Mouse (Mus musculus) lung, adult 18-20 months (tissue): ENCODE measurements around the gene Ftsj1.
A peak's percentile ranks its signal among the peaks of the same experiment; 100 is the strongest.

Experiments
- DNase-seq, 2 experiments: peaks; one replicate each; pipeline ENCODE4 v3.0.0; 2022; ENCODE audit warnings: mixed read lengths in 2 of 2

Gene Ftsj1

GRCm38 (mm10) chrX:8218114-8218513, 34.1 kb downstream of the Ftsj1 start:
- DNase-seq = no peak

- DNase-seq = no peak
Measured at GRCm38 (mm10) chrX:8217383-8217782, 34.8 kb downstream of the Ftsj1 start.

GRCm38 (mm10) chrX:8211490-8212207, 40.6 kb downstream of the Ftsj1 start:
- no peak for DNase-seq

GRCm38 (mm10) chrX:8209720-8210119, 42.5 kb downstream of the Ftsj1 start:
- DNase-seq = no peak

- no peak for DNase-seq
Measured at GRCm38 (mm10) chrX:8207224-8207623, 45.0 kb downstream of the Ftsj1 start.

GRCm38 (mm10) chrX:8206694-8207197, 45.5 kb downstream of the Ftsj1 start:
- DNase-seq = no peak

- DNase-seq = peak; percentile 88 to 92
Measured at GRCm38 (mm10) chrX:8206015-8206693, 46.1 kb downstream of the Ftsj1 start, which contains the start of gene Porcn. Porcn (minus strand) TSS chrX:8206525.

GRCm38 (mm10) chrX:8205551-8205950, 46.7 kb downstream of the Ftsj1 start:
- no peak for DNase-seq

- DNase-seq = no peak
Measured at GRCm38 (mm10) chrX:8205088-8205487, 47.1 kb downstream of the Ftsj1 start.

GRCm38 (mm10) chrX:8204076-8204475, 48.1 kb downstream of the Ftsj1 start:
- DNase-seq = no peak

- DNase-seq = no peak
Measured at GRCm38 (mm10) chrX:8203105-8203504, 49.1 kb downstream of the Ftsj1 start.

GRCm38 (mm10) chrX:8193419-8193723, 58.8 kb downstream of the Ftsj1 start, which contains the start of gene Ebp:
Ebp (minus strand) TSS chrX:8193512.
- peak in 1 of 2 experiments; percentile 19 for DNase-seq

- DNase-seq = peak; percentile 84 to 89
Measured at GRCm38 (mm10) chrX:8192640-8193418, 59.4 kb downstream of the Ftsj1 start.

- no peak for DNase-seq
Measured at GRCm38 (mm10) chrX:8192126-8192639, 60.0 kb downstream of the Ftsj1 start.
